Mouse (Mus musculus) testis, postnatal 14 days (tissue): ENCODE data around the gene 4933416C03Rik.
A peak's percentile ranks its signal among the peaks of the same experiment; 100 is the strongest.

Source experiments
- DNase-seq: peaks from one replicate; pipeline ENCODE4 v3.0.0; 2021; ENCODE audit warnings: low spot score

Gene 4933416C03Rik

DNA sequence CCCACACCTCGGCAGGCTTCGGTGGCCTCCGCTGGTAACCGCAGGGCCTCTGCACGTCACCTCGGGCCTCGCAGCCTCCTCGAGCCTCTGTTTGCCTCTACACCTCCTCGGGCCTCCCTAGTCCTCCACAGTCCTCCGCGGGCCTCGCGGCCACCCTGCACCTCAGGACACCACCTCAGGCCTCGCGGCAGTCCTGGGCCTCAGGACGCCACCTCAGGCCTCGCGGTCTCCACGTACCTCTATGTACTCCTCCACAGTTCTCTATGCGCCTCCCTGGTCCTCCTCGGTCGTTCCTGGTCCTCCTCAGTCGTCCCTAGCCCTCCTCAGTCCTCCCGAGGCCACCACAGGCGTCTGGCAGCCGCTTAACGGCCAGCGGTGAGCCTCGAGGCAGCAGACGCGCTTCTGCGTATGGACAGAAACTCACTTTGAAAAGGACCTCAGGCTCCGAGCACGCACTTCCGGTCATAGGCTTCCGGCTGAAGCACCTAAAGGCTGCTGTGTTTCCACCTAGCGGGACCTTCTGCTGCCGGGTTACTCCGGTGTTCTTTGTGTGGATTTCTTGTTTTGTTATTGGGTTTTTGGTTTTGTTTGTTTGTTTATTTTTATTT lies at the start of gene 4933416C03Rik:
Gene 4933416C03Rik, minus strand, starts transcription at position 51 of the 608 bp plus-strand sequence.
- DNase-seq = peak; percentile 77

DNA sequence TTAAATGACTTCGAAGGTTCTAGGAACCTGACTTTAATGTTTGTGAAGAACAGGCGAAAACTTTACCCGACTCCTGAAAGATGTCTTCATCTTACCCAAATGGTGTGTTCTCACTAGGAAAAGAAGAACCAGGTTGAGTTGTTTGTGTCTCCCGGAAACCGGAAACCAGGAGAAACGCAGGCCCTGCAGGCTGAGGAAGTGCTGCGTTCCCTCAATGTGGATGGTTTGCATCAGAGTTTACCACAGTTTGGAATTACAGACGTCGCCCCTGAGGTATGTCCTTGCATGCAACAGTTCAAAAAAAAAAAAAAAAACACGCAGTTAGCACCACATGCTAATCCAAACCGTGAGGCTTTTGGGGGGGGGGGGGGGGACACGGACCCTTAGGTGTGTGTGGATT lies 48.6 kb upstream of the 4933416C03Rik start:
- DNase-seq = no peak

DNA sequence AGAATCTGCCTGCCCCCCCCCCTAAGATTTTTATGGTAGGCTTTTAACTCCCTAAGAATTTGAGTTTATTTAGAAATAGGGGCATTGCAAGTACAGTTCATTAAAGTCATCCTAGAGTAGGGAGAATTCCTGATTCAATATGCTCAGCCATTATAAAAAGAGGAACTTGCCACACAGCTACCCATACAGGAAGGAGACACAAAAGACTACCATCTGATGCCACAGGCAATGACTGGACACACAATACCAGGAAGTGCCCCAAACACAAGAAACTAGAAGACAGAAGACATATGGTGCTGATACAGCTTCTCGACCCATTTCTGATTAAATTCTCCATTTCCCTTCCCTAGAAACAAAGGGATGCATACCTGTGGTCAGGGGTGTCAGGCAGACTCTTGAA lies 43.0 kb upstream of the 4933416C03Rik start:
- DNase-seq = no peak

- no peak for DNase-seq
Measured at GRCm38 (mm10) chr10:116154707-116155106, 41.0 kb upstream of the 4933416C03Rik start.

DNA sequence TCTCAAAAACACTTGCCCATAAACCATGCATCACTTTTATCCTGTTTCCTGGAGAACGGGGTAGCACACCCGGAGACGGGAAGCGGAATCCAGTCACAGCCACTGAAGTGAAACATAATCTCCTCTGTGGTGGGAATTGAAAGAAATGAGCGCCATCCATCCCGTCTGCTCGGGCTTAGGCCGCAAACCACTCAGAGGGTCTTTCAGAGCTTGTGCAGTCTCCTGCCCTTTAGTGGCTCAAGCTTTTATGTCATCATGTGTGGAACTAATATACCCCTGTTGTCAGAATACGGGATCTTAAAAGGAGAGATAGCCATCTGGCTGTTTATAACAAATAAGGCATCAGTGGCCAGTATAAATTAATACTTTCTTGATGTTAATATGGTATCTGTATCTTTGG lies 32.4 kb upstream of the 4933416C03Rik start:
- DNase-seq = no peak

DNA sequence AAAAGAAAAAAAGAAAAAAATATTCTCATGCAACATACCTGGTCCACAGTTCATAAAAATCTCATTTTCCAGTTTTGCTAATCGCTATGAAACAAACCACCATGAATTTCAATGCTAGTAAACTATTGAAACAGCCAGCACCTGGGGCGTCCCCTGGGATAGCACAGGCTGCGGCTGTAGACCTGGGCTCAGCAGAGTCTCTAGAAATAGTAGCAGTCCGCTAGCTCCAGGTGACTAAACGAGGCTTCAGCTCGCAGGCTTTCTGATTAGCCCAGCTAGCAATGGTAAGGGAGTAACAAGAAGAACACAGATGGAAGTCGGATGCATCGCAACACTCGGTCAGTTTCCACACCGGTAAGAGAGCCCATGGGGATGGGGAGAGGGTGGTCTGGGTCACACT lies 30.0 kb upstream of the 4933416C03Rik start:
- DNase-seq = peak; percentile 40

DNA sequence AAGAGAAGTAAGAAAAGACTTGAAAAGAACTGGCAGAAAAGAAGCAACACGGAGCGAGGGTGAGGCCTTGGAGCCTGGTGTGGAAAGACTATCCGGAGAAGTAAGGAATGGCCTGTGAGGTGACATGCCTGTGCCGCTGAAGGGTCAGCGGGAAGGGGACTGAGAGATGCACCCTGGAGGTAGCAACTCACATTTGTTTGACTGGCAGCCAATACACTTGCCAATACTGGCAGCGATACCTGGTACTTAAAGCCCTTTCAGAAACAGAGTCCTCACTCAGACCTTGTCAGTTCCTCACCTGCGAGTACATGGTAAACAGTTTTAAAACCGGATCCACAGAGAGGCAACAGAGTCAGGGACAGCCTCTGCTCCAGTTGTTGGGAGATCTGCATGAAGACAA lies 26.5 kb upstream of the 4933416C03Rik start:
- DNase-seq = no peak

GRCm38 (mm10) chr10:116135187-116135586 lies 21.5 kb upstream of the 4933416C03Rik start:
- no peak for DNase-seq

GRCm38 (mm10) chr10:116132233-116132632 lies 18.5 kb upstream of the 4933416C03Rik start:
- no peak for DNase-seq

- no peak for DNase-seq
Measured at GRCm38 (mm10) chr10:116131223-116131622, 17.5 kb upstream of the 4933416C03Rik start.

DNA sequence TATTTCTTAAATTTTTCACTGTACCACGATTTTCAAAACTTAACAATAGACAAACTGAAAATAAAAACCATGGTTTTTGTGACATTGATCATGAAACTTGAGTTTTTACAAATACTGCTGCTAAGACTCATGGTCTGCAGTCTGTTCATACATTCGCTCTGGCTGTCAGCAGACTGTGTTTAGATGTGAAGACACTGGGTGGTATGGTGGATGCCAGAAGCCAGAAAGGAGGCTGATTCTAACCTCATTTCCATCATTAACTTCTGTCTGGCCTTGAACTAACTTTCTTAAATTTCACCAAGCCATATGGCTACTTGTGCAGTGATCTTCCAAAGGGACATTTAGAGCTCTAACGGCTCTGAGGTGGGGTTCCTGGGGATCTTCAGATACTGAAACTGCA lies 16.7 kb upstream of the 4933416C03Rik start:
- no peak for DNase-seq

DNA sequence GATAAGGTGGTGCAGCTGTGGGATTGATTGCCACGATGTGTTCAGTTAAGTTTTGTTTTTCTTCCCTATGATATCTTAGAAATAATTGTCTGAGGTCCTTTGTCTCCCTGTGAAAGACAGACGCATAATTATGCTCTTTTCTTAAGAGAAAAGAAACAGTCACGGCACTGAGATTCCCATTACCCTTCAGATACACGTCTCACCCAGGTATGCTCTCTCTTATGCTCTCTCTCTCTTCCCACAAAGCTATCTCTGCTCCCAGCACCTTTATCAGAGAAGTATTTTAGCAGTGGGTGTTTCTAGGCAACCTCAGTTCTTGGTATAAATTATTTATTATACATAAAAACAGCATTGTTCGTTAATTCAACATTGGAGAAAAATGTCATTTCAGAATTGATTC lies 11.6 kb upstream of the 4933416C03Rik start:
- no peak for DNase-seq

DNA sequence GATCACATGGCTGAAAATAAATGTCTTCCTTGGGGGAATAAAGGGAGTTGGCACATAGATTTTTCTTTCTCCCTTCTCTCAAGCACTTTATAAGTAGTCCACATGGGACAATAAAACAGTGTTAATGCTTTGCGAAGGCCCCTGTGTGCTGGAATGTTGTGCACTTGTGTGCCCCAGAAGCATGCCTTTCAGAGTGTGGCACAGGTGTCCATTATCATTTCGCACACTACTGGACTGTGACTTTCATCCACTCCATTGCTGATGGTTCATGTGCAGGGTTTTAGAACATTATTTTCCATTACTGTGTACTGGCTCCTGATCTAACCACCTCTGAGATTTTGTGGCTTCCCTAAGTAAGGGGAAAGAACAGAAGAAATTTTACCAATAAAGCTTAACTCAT lies 10.1 kb upstream of the 4933416C03Rik start:
- DNase-seq = no peak

DNA sequence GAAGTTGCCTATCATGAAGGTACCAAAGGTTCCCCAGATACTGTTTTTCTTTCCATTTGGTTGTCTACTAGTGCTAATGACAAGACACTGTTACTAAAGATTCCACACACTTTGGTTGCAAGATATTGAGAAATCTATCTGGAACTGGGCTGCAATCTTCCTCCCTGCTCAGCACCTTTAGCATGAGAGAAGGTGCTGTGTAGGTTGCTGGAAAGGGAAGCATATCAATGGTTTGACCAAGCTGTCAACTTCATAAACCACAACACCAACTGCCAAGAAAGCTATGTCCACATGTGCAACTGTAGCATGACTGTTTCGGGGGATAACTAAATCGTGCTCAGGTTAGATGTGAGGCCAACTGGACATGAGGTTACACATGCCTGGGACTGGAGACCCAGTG lies 7.7 kb upstream of the 4933416C03Rik start:
- DNase-seq = no peak

GRCm38 (mm10) chr10:116117060-116117459 lies 3.3 kb upstream of the 4933416C03Rik start:
- no peak for DNase-seq

DNA sequence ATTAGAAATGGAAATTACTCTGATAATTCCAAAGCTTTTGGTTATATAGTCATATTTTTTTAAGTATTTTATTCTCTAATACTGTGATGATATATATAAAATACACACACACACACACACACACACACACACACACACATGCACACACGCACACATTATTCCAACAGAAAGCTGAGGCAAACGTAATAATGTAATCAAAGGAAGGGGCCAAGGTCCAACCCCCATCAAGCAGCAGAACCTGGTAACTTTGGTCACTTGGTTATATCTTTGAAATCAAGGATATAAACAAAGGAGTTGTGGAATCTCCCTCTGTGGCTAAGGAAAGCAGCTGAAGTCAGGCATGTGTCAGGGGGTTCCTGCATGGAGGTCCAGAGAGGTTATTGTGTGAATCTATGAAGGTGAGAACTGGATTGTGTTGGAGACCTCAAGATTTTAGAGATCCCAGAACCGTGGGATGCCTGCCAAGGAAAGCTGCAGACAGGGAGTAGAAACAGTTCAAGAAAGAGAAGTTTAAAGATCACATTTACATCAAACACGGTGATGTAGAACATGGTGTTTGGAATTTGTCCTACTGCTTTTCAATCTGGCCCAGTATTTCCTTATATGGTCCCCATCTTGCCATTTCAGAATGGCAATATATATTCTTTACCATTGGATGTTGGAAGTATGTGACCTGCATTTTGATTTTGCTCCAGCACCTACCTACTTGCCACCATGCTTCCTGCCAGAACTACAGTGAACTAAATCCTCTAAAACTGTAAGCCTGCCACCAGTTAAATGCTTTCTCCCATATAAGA lies 2.4 kb upstream of the 4933416C03Rik start:
- no peak for DNase-seq

GRCm38 (mm10) chr10:116112868-116113267 lies 849 bp downstream of the 4933416C03Rik start:
- DNase-seq = no peak

GRCm38 (mm10) chr10:116108730-116109129 lies 5.0 kb downstream of the 4933416C03Rik start:
- no peak for DNase-seq

DNA sequence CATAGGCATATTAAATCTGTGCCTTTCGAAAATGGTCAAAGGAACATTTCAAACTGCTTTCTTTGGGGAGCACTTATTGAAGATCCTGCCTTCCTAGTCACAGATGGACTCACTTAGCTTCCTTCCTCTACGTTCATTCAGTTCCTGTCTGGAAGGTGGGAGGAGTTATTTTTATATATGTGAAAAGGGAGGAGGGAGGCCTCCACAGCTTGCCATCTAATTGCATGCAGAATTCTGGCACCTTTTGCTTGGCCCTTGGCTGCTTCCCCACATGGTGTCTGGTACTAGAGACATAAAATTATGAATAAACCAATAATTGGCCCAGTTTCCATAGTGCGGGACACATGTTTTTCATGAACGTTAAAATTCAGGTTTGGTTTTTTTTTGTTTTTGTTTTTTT lies 5.5 kb downstream of the 4933416C03Rik start:
- DNase-seq = no peak

DNA sequence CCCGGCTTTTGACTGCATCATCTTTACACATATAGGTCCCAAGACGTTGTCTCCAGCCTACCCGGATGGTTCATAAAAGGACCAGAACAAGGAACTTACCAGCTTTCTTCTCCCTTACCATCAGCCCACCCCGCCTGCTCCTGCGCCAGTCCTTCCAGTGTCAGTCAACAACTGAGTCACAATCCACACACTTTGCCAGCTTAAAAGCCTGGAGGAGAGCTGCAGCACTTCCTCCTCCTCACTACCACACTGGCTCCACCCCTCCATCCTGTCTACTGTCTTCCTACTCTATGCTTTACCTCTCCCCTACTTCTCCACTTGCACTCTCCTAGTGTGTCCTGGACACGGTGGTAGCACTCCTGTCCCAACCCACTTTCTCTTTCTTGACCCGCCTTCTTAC lies 15.2 kb downstream of the 4933416C03Rik start:
- DNase-seq = no peak

DNA sequence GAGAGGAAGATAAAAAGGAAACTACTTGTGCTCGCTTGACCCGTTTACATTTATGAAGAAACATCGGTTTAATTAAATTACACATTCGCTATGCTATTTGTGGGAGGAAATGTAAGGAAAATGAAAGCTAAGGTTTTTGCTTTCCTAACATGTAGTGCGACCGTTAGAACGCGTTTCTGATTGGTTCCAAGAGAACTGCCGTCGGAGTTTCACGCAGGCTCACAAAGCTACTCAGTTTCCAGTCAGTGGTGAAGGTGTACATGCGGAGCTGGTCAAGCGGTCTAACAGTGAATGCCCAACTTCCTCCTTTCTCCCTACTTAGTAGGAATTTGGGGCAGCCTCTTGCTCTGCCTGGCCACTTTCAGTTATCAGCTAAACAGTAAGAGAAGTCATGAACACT lies 17.3 kb downstream of the 4933416C03Rik start:
- DNase-seq = no peak

- DNase-seq = peak; percentile 20
Measured at GRCm38 (mm10) chr10:116083965-116084364, 29.8 kb downstream of the 4933416C03Rik start.

GRCm38 (mm10) chr10:116080841-116081240 lies 32.9 kb downstream of the 4933416C03Rik start:
- DNase-seq = no peak

- DNase-seq = no peak
Measured at GRCm38 (mm10) chr10:116079396-116079795, 34.3 kb downstream of the 4933416C03Rik start.
